Mouse (Mus musculus): Measurements from ENCODE around the gene Crybg2.

Crybg2 gene

GRCm38 (mm10) chr4:134096120-134096519, 35.5 kb downstream of the Crybg2 start:
- H3K36me3 ChIP-seq (ENCODE audit: control insufficient read depth, insufficient read depth, low read length, poor library complexity, severe bottlenecking), result peaks cover 11% of the 10 kb centered on the region; the same call in 1 of the 2 replicates
- no peak for DNase-seq (ENCODE audit: low read depth, low spot score)

GRCm38 (mm10) chr4:134097015-134097608, 36.5 kb downstream of the Crybg2 start:
- Histone ChIP-seq H3K27me3 (ENCODE audit: control insufficient read depth, insufficient read depth, low read length, poor library complexity, severe bottlenecking) (no peaks in the 10 kb centered on the region), H3K36me3 (ENCODE audit: control insufficient read depth, insufficient read depth, low read length, poor library complexity, severe bottlenecking) (peaks cover 9% of the 10 kb centered on the region; the same call in 1 of the 2 replicates)
- DNase-seq (ENCODE audit: low read depth, low spot score), result peak; percentile 96

More at GRCm38 (mm10) chr4:134096120-134096519, 35.5 kb downstream of the Crybg2 start:
- no peaks in the 10 kb centered on the region for H3K27me3 ChIP-seq (ENCODE audit: control insufficient read depth, insufficient read depth, low read length, poor library complexity, severe bottlenecking)

- peak; percentile 95 for DNase-seq (ENCODE audit: low read depth, low spot score)
- Histone ChIP-seq H3K36me3 (ENCODE audit: control insufficient read depth, insufficient read depth, low read length, poor library complexity, severe bottlenecking) (peaks cover under 1% of the 10 kb centered on the region), H3K27me3 (ENCODE audit: control insufficient read depth, insufficient read depth, low read length, poor library complexity, severe bottlenecking) (no peaks in the 10 kb centered on the region)
Observed at GRCm38 (mm10) chr4:134098628-134099027, 38.0 kb downstream of the Crybg2 start.

- no peaks in the 10 kb centered on the region for H3K27me3 ChIP-seq (ENCODE audit: control insufficient read depth, insufficient read depth, low read length, poor library complexity, severe bottlenecking)
- peak; percentile 39 for DNase-seq (ENCODE audit: low read depth, low spot score)
- H3K36me3 ChIP-seq (ENCODE audit: control insufficient read depth, insufficient read depth, low read length, poor library complexity, severe bottlenecking), result no peaks in the 10 kb centered on the region; the same call in 1 of the 2 replicates
Observed at GRCm38 (mm10) chr4:134100245-134100644, 39.6 kb downstream of the Crybg2 start.

- no peaks in the 10 kb centered on the region; the same call in 1 of the 2 replicates for H3K36me3 ChIP-seq (ENCODE audit: control insufficient read depth, insufficient read depth, low read length, poor library complexity, severe bottlenecking)
- peak; percentile 90 for DNase-seq (ENCODE audit: low read depth, low spot score)
- H3K27me3 ChIP-seq (ENCODE audit: control insufficient read depth, insufficient read depth, low read length, poor library complexity, severe bottlenecking), result no peaks in the 10 kb centered on the region
Observed at GRCm38 (mm10) chr4:134101979-134102741, 41.5 kb downstream of the Crybg2 start, which contains the start of gene Ubxn11. Gene Ubxn11, plus strand, starts transcription at chr4:134102570.

- Histone ChIP-seq H3K36me3 (ENCODE audit: control insufficient read depth, insufficient read depth, low read length, poor library complexity, severe bottlenecking) (no peaks in the 10 kb centered on the region; the same call in 1 of the 2 replicates), H3K27me3 (ENCODE audit: control insufficient read depth, insufficient read depth, low read length, poor library complexity, severe bottlenecking) (no peaks in the 10 kb centered on the region)
- DNase-seq (ENCODE audit: low read depth, low spot score), result no peak
Observed at GRCm38 (mm10) chr4:134102742-134103119, 42.1 kb downstream of the Crybg2 start.

GRCm38 (mm10) chr4:134106105-134106504, 45.5 kb downstream of the Crybg2 start:
- H3K27me3 ChIP-seq (ENCODE audit: control insufficient read depth, insufficient read depth, low read length, poor library complexity, severe bottlenecking), result no peaks in the 10 kb centered on the region
- no peaks in the 10 kb centered on the region; the same call in 1 of the 2 replicates for H3K36me3 ChIP-seq (ENCODE audit: control insufficient read depth, insufficient read depth, low read length, poor library complexity, severe bottlenecking)
- no peak for DNase-seq (ENCODE audit: low read depth, low spot score)

- no peaks in the 10 kb centered on the region; the same call in 1 of the 2 replicates for H3K36me3 ChIP-seq (ENCODE audit: control insufficient read depth, insufficient read depth, low read length, poor library complexity, severe bottlenecking)
- no peaks in the 10 kb centered on the region for H3K27me3 ChIP-seq (ENCODE audit: control insufficient read depth, insufficient read depth, low read length, poor library complexity, severe bottlenecking)
- DNase-seq (ENCODE audit: low read depth, low spot score), result no peak
Observed at GRCm38 (mm10) chr4:134107730-134108129, 47.1 kb downstream of the Crybg2 start.

- DNase-seq (ENCODE audit: low read depth, low spot score), result no peak
- Histone ChIP-seq H3K27me3 (ENCODE audit: control insufficient read depth, insufficient read depth, low read length, poor library complexity, severe bottlenecking) (no peaks in the 10 kb centered on the region), H3K36me3 (ENCODE audit: control insufficient read depth, insufficient read depth, low read length, poor library complexity, severe bottlenecking) (no peaks in the 10 kb centered on the region; the same call in 1 of the 2 replicates)
Observed at GRCm38 (mm10) chr4:134108196-134108595, 47.6 kb downstream of the Crybg2 start.

GRCm38 (mm10) chr4:134110653-134111052, 50.0 kb downstream of the Crybg2 start:
- no peak for DNase-seq (ENCODE audit: low read depth, low spot score)
- H3K27me3 ChIP-seq (ENCODE audit: control insufficient read depth, insufficient read depth, low read length, poor library complexity, severe bottlenecking), result no peaks in the 10 kb centered on the region
- no peaks in the 10 kb centered on the region for H3K36me3 ChIP-seq (ENCODE audit: control insufficient read depth, insufficient read depth, low read length, poor library complexity, severe bottlenecking)

GRCm38 (mm10) chr4:134112403-134112802, 51.8 kb downstream of the Crybg2 start:
- DNase-seq (ENCODE audit: low read depth, low spot score), result no peak

GRCm38 (mm10) chr4:134113356-134113994, 52.9 kb downstream of the Crybg2 start:
- no peaks in the 10 kb centered on the region for H3K36me3 ChIP-seq (ENCODE audit: control insufficient read depth, insufficient read depth, low read length, poor library complexity, severe bottlenecking)
- H3K27me3 ChIP-seq (ENCODE audit: control insufficient read depth, insufficient read depth, low read length, poor library complexity, severe bottlenecking), result no peaks in the 10 kb centered on the region
- DNase-seq (ENCODE audit: low read depth, low spot score), result no peak

More at GRCm38 (mm10) chr4:134112403-134112802, 51.8 kb downstream of the Crybg2 start:
- Histone ChIP-seq H3K27me3 (ENCODE audit: control insufficient read depth, insufficient read depth, low read length, poor library complexity, severe bottlenecking) (no peaks in the 10 kb centered on the region), H3K36me3 (ENCODE audit: control insufficient read depth, insufficient read depth, low read length, poor library complexity, severe bottlenecking) (no peaks in the 10 kb centered on the region)

- no peak for DNase-seq (ENCODE audit: low read depth, low spot score)
- Histone ChIP-seq H3K27me3 (ENCODE audit: control insufficient read depth, insufficient read depth, low read length, poor library complexity, severe bottlenecking) (no peaks in the 10 kb centered on the region), H3K36me3 (ENCODE audit: control insufficient read depth, insufficient read depth, low read length, poor library complexity, severe bottlenecking) (no peaks in the 10 kb centered on the region)
Observed at GRCm38 (mm10) chr4:134114038-134114437, 53.4 kb downstream of the Crybg2 start.

- no peak for DNase-seq (ENCODE audit: low read depth, low spot score)
- Histone ChIP-seq H3K27me3 (ENCODE audit: control insufficient read depth, insufficient read depth, low read length, poor library complexity, severe bottlenecking) (no peaks in the 10 kb centered on the region), H3K36me3 (ENCODE audit: control insufficient read depth, insufficient read depth, low read length, poor library complexity, severe bottlenecking) (no peaks in the 10 kb centered on the region)
Observed at GRCm38 (mm10) chr4:134115215-134116144, 54.9 kb downstream of the Crybg2 start.
